Mouse (Mus musculus): Measurements from ENCODE around the gene Ttc7b.

GRCm38 (mm10) chr12:100264941-100265340 is 255.7 kb downstream of the Ttc7b start:
- TF ChIP-seq E2F4 (IDR thresholded peaks at IDR 0.05; ENCODE audit: insufficient read depth) = no peak
- TF ChIP-seq TCF12 (IDR thresholded peaks at IDR 0.05; ENCODE audit: insufficient read depth, poor library complexity, severe bottlenecking) = no peak
- no peak for TF ChIP-seq MAX (IDR thresholded peaks at IDR 0.05; ENCODE audit: low read depth)
- TF ChIP-seq POLR2A (IDR thresholded peaks at IDR 0.05; ENCODE audit: insufficient read length, low read depth) = no peak
- TF ChIP-seq REST (IDR thresholded peaks at IDR 0.05; ENCODE audit: insufficient read depth, insufficient read length) = no peak
- no peak for TF ChIP-seq MYOD1 (IDR thresholded peaks at IDR 0.05; ENCODE audit: control insufficient read depth in 1 of 3, insufficient read length in 2 of 3, low read depth in 2 of 3)
- no peak for TF ChIP-seq USF1 (IDR thresholded peaks at IDR 0.05; ENCODE audit: low read depth)
- no peak for TF ChIP-seq POLR2AphosphoS2 (IDR thresholded peaks at IDR 0.05; ENCODE audit: insufficient read length, low read depth)
- no peak for TF ChIP-seq SRF (IDR thresholded peaks at IDR 0.05; ENCODE audit: control insufficient read depth, insufficient read length, low read depth)
